Mouse (Mus musculus) CH12.LX (cell line): ENCODE measurements at regions not wholly inside any gene's neighbourhood (a gene's known extent, or its start where the extent isn't known, plus 50 kb on each side); places are given as distances from the start of the nearest gene placed in this dataset.
"Not testable (repeated sequence)": the region's sequence is repeated elsewhere in the genome, so short reads cannot be mapped to it uniquely, and the experiment has no call there.

Source experiments
- DNase-seq: peaks from one replicate; pipeline ENCODE4 v3.0.0-alpha.2; 2013; ENCODE audit errors: extremely low read depth
- H3K27ac ChIP-seq: 2 replicates; pipeline ENCODE4 v1.5.1; 2012; ENCODE audit warnings: low read depth, mild to moderate bottlenecking, control low read depth, moderate library complexity; ENCODE audit not compliant: insufficient read depth
- H3K27me3 ChIP-seq: replicated peaks from 2 replicates; pipeline ENCODE3; 2012; ENCODE audit warnings: inconsistent platforms
- H3K36me3 ChIP-seq, 2 experiments: replicated peaks in 1 of 2; 2 replicates each; pipeline versions ENCODE3 to v1.6.1; 2012; ENCODE audit warnings: inconsistent platforms in 1 of 2, low read length in 1 of 2, mild to moderate bottlenecking in 1 of 2, mixed read lengths in 1 of 2, moderate library complexity in 1 of 2; ENCODE audit not compliant: control insufficient read depth in 1 of 2, insufficient read depth in 1 of 2
- H3K4me1 ChIP-seq, 2 experiments: 2 replicates each; pipeline ENCODE4 v1.6.1; 2012; ENCODE audit warnings: inconsistent platforms in 1 of 2, moderate library complexity in 1 of 2; ENCODE audit not compliant: insufficient read depth in 2 of 2, control insufficient read depth in 1 of 2
- H3K4me2 ChIP-seq: 2 replicates; pipeline ENCODE4 v1.6.1; 2012; ENCODE audit warnings: low read depth, mild to moderate bottlenecking, control low read depth; ENCODE audit not compliant: poor library complexity, insufficient read depth, severe bottlenecking
- H3K4me3 ChIP-seq, 3 experiments: fragments of 150-350 bp in 1 of 3; sonication (generic) in 1 of 3; replicated peaks in 1 of 3; 2 replicates each; pipeline versions ENCODE3 to v1.5.1; 2011 to 2012; ENCODE audit warnings: low read depth in 2 of 3, low read length in 2 of 3, mild to moderate bottlenecking in 2 of 3, moderate library complexity in 2 of 3, control low read depth in 1 of 3, improper control_type of control experiment in 1 of 3, inconsistent platforms in 1 of 3, mixed read lengths in 1 of 3; ENCODE audit not compliant: poor library complexity in 1 of 3
- H3K79me2 ChIP-seq: replicated peaks from 2 replicates; pipeline ENCODE4 v1.6.1; 2012; ENCODE audit warnings: mild to moderate bottlenecking, moderate library complexity; ENCODE audit not compliant: control insufficient read depth, poor library complexity, insufficient read depth, severe bottlenecking; ENCODE audit errors: extremely low read depth
- H3K9ac ChIP-seq: 2 replicates; pipeline ENCODE4 v1.6.1; 2012; ENCODE audit warnings: low read depth, mild to moderate bottlenecking, control low read depth, moderate library complexity; ENCODE audit not compliant: insufficient read depth
- H3K9me3 ChIP-seq: replicated peaks from 2 replicates; pipeline ENCODE3; 2012; ENCODE audit warnings: low read length, inconsistent platforms, mixed read lengths
- BHLHE40 ChIP-seq: IDR thresholded peaks from 2 replicates; pipeline ENCODE4 v1.6.1; 2011; ENCODE audit warnings: mild to moderate bottlenecking, low read depth, low read length, improper control_type of control experiment
- CHD1 ChIP-seq: IDR thresholded peaks from 2 replicates; pipeline ENCODE4 v1.6.1; 2012; ENCODE audit warnings: low read depth, low read length, improper control_type of control experiment, inconsistent platforms
- CTCF ChIP-seq, 2 experiments: IDR thresholded peaks in 1 of 2; conservative IDR thresholded peaks in 1 of 2; 2 replicates each; pipeline ENCODE4 v1.5.1; 2011 to 2012; ENCODE audit warnings: low read depth in 2 of 2, low read length in 2 of 2, improper control_type of control experiment in 1 of 2, inconsistent platforms in 1 of 2, mild to moderate bottlenecking in 1 of 2, moderate library complexity in 1 of 2
- E2F4 ChIP-seq: IDR thresholded peaks from 2 replicates; pipeline ENCODE4 v1.6.1; 2011; ENCODE audit warnings: low read depth, low read length, improper control_type of control experiment; ENCODE audit not compliant: insufficient replicate concordance
- ETS1 ChIP-seq: conservative IDR thresholded peaks from 2 replicates; pipeline ENCODE4 v1.6.1; 2012; ENCODE audit warnings: low read depth, mild to moderate bottlenecking, inconsistent platforms, low read length, improper control_type of control experiment, moderate library complexity
- HCFC1 ChIP-seq: IDR thresholded peaks from 2 replicates; pipeline ENCODE4 v1.6.1; 2012; ENCODE audit warnings: low read depth, mild to moderate bottlenecking, inconsistent platforms, low read length, improper control_type of control experiment
- JUN ChIP-seq: IDR thresholded peaks from 2 replicates; pipeline ENCODE4 v1.6.1; 2011; ENCODE audit warnings: low read depth, mild to moderate bottlenecking, low read length, improper control_type of control experiment, moderate library complexity; ENCODE audit not compliant: insufficient read depth
- MAX ChIP-seq: IDR thresholded peaks from 2 replicates; pipeline ENCODE4 v1.6.1; 2011; ENCODE audit warnings: low read length, improper control_type of control experiment
- MXI1 ChIP-seq: IDR thresholded peaks from 2 replicates; pipeline ENCODE4 v1.6.1; 2011; ENCODE audit warnings: mild to moderate bottlenecking, low read depth, low read length, improper control_type of control experiment
- NELFE ChIP-seq: IDR thresholded peaks from 2 replicates; pipeline ENCODE4 v1.6.1; 2011; ENCODE audit warnings: low read depth, low read length, improper control_type of control experiment
- PAX5 ChIP-seq: IDR thresholded peaks from 2 replicates; pipeline ENCODE4 v1.6.1; 2012; ENCODE audit warnings: low read length, inconsistent platforms, mixed read lengths
- POLR2A ChIP-seq: IDR thresholded peaks from 2 replicates; pipeline ENCODE4 v1.6.1; 2011; ENCODE audit warnings: low read depth, mild to moderate bottlenecking, improper control_type of control experiment, low read length
- RCOR1 ChIP-seq: conservative IDR thresholded peaks from 2 replicates; pipeline ENCODE4 v1.6.1; 2012; ENCODE audit warnings: low read depth, mild to moderate bottlenecking, inconsistent platforms, low read length, improper control_type of control experiment
- SIN3A ChIP-seq: IDR thresholded peaks from 2 replicates; pipeline ENCODE4 v1.6.1; 2012; ENCODE audit warnings: low read length, improper control_type of control experiment, inconsistent platforms
- SMC3 ChIP-seq: IDR thresholded peaks from 2 replicates; pipeline ENCODE4 v1.6.1; 2011; ENCODE audit warnings: low read depth, low read length, improper control_type of control experiment
- TCF12 ChIP-seq: IDR thresholded peaks from 2 replicates; pipeline ENCODE4 v1.6.1; 2014; ENCODE audit warnings: low read depth, mild to moderate bottlenecking, inconsistent platforms, low read length, improper control_type of control experiment
- USF1 ChIP-seq: IDR thresholded peaks from 2 replicates; pipeline ENCODE4 v1.6.1; 2014; ENCODE audit warnings: low read depth, mild to moderate bottlenecking, inconsistent platforms, low read length, improper control_type of control experiment
- ZMIZ1 ChIP-seq: IDR thresholded peaks from 2 replicates; pipeline ENCODE4 v1.6.1; 2012; ENCODE audit warnings: low read depth, mild to moderate bottlenecking, inconsistent platforms, low read length, improper control_type of control experiment
- dilution Hi-C: fragments of 300-500 bp; cut with MboI; formaldehyde crosslinking; loops from 2 replicates; pipeline ENCODE4 v1.14.3; 2020; ENCODE audit warnings: low sequenced_read_pairs; ENCODE audit not compliant: extremely low pct_unique_long_range_greater_than_20kb, extremely low pct_ligation_motif_present
- in situ Hi-C: fragments of 300-500 bp; cut with MboI; formaldehyde crosslinking; loops from 3 replicates; pipeline ENCODE4 v1.14.3; 2019; ENCODE audit warnings: low sequenced_read_pairs, low pct_ligation_motif_present, low pct_unique_long_range_greater_than_20kb, mixed read lengths

DNA sequence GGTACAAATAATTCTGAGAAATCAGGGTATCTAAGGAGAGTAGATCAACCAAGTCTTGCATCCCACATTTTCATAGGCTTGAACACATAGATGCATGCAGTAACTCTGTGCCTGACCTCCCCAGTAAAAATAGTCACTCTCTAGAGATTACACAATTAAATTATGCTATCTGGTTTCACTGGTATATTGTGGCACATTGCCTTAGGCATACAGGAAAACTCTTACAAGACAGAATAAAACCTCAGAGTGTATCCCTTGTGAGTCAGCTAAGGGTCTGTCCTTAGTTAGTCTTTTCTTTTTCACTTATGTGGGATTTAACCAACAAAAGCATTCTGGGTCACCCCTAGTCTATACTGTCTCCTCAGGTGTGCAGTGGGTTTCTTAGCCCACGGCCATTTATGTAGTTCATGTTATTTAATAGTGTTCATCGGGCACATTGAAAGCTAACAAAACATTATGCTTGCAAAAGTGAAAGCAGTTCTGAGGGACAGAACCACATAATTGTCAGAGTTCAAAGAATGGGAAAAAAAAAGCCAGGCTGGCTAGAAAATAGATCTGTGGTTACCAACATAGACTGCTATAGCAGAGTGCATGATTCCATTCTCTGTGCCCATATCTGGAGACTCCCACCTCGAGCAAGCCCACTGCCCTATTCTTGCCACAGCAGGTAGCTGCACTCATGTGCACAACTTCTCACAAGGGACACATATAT, 795.8 kb upstream of the Vwc2 start:
- no peaks in the 10 kb centered on the region for H3K79me2 ChIP-seq
- H3K4me1 ChIP-seq: no peaks in the 10 kb centered on the region
- in situ Hi-C loops: no loop called here
- no peak overlapping the region for H3K4me3 ChIP-seq
- H3K4me2 ChIP-seq: no peak overlapping the region
- no peaks in the 10 kb centered on the region for H3K27me3 ChIP-seq
- TF ChIP-seq E2F4 (no peak), SMC3 (no peak), USF1 (no peak), MAX (no peak), RCOR1 (no peak), CHD1 (no peak), PAX5 (no peak), BHLHE40 (no peak), SIN3A (no peak), ETS1 (no peak), POLR2A (no peak), JUN (no peak), MXI1 (no peak), HCFC1 (no peak), ZMIZ1 (no peak), CTCF (conservative IDR thresholded peaks at IDR 0.05 in 1 of 2, IDR thresholded peaks at IDR 0.05 in 1 of 2; ENCODE audit: low read depth in 2 of 2, low read length in 2 of 2) (no peak), NELFE (no peak), TCF12 (no peak)
- no peak overlapping the region for H3K9ac ChIP-seq
- H3K36me3 ChIP-seq: no peaks in the 10 kb centered on the region
- dilution Hi-C loops: no loop called here
- peaks cover 34% of the 10 kb centered on the region for H3K9me3 ChIP-seq
- H3K27ac ChIP-seq: no peak overlapping the region
- DNase-seq: no peak

DNA sequence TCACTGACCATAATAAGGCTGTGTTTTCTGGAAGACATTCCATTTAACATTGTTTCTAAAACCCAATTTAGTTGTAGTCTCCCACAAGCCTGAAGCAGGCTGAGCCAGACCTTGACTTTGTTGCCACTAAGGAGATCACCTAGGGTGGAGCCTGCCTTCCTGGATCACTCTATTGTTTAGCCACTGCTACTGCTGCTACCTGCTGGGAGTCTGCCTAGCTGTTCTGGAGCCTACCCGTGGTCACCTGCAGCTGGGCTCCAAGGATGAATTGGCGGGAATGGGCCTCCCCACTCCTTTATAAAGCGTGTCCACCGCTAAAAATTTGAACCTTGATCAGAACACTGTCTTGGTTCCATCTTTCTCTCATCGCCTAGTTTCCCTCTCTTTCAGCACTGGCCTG, 783.8 kb upstream of the Vwc2 start:
- H3K36me3 ChIP-seq, H3K9ac ChIP-seq, in situ Hi-C loops, H3K4me2 ChIP-seq, H3K79me2 ChIP-seq, DNase-seq, H3K27ac ChIP-seq, dilution Hi-C loops, H3K4me3 ChIP-seq, H3K27me3 ChIP-seq, H3K4me1 ChIP-seq: not testable (repeated sequence)
- peaks cover 42% of the 10 kb centered on the region for H3K9me3 ChIP-seq
